Mouse (Mus musculus) megakaryocyte, embryonic 14.5 days (primary cell): ENCODE data around the gene Slc5a2.

Experiments
- FLI1 ChIP-seq: IDR thresholded peaks from 2 replicates; pipeline ENCODE4 v1.6.1; 2012; ENCODE audit warnings: low read length, inconsistent platforms, mixed read lengths
- GATA1 ChIP-seq: IDR thresholded peaks from 3 replicates; pipeline ENCODE4 v1.6.1; 2012; ENCODE audit warnings: mixed read lengths, low read length, inconsistent platforms, borderline replicate concordance

DNA sequence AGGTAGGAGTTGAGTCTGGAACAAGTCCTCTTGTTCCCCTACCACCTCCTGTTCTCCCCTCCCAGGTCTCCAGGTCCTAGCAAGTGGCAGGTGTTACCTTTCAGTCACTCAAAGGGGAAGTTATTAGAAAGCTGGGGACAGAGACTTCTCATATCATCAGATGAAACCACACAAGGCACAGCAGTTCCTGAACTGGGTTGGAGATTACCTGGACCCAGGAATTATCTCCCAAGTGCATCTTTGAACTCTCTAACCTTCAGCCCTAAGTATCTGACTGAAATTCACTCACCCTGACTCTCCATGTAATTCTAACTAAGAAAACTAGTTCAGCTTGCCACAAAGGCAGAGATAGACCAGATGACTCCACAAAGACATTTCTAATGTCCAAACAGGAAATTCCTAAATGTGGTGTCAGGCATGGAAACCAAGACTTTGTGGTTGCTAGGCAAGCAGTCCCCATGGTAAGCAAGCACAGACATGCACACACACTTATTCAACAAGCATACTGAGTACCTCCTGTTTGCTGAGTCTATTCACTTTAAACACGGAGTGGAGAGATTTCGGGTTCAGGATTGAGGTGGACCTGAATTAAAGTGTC is 54.9 kb downstream of the Slc5a2 start:
- TF ChIP-seq FLI1 (no peak), GATA1 (no peak)
